Mouse (Mus musculus) embryonic facial prominence, embryonic 14.5 days (tissue): ENCODE results near the gene Col4a2. TPM values are rescaled to one million over a fixed set of nuclear protein-coding genes. Genes with fewer than 3 reads are reported as not detected.

Experiments
- ATAC-seq: fragments of 200-750 bp; cut with Nextera tagmentation; 2 replicates; pipeline ENCODE4 v1.8.0; 2017; ENCODE audit warnings: low read depth, moderate number of reproducible peaks, moderate TSS enrichment
- DNase-seq: peaks from one replicate; pipeline ENCODE4 v3.0.0-alpha.2; 2015; ENCODE audit warnings: low spot score
- H3K27ac ChIP-seq: fragments of 300-500 bp; sonication (generic); replicated peaks from 2 replicates; pipeline ENCODE4 v1.5.1; 2014; ENCODE audit warnings: low read depth, mild to moderate bottlenecking, low read length, moderate library complexity
- H3K27me3 ChIP-seq: fragments of 300-500 bp; sonication (generic); replicated peaks from 2 replicates; pipeline ENCODE4 v1.6.1; 2014; ENCODE audit warnings: low read length; ENCODE audit not compliant: control insufficient read depth, insufficient read depth
- H3K36me3 ChIP-seq: fragments of 300-500 bp; sonication (generic); 2 replicates; pipeline ENCODE4 v1.6.1; 2014; ENCODE audit warnings: low read length, mixed read lengths; ENCODE audit not compliant: control insufficient read depth, insufficient read depth
- H3K4me1 ChIP-seq: fragments of 300-500 bp; sonication (generic); 2 replicates; pipeline ENCODE4 v1.6.1; 2014; ENCODE audit warnings: antibody characterized with exemption, low read length; ENCODE audit not compliant: control insufficient read depth, insufficient read depth
- H3K4me2 ChIP-seq: fragments of 300-500 bp; sonication (generic); 2 replicates; pipeline ENCODE4 v1.6.1; 2014; ENCODE audit warnings: low read depth, mild to moderate bottlenecking, low read length, moderate library complexity, mixed read lengths
- H3K4me3 ChIP-seq: fragments of 300-500 bp; sonication (generic); 2 replicates; pipeline ENCODE4 v1.5.1; 2014; ENCODE audit warnings: low read depth, mild to moderate bottlenecking, low read length
- H3K9ac ChIP-seq: fragments of 300-500 bp; sonication (generic); 2 replicates; pipeline ENCODE4 v1.6.1; 2014; ENCODE audit warnings: low read depth, mild to moderate bottlenecking, low read length, moderate library complexity, mixed read lengths
- H3K9me3 ChIP-seq: fragments of 300-500 bp; sonication (generic); 2 replicates; pipeline ENCODE4 v1.6.1; 2016; ENCODE audit warnings: low read length; ENCODE audit not compliant: control insufficient read depth
- WGBS: fragments of 180-500 bp; shearing (Covaris S2); extraction: QIAGEN DNeasy Blood & Tissue Kit; methylation state at CpG from one replicate; pipeline ENCODE4 v1.1.7; 2014; 5-methylcytosine and 5-hydroxymethylcytosine counted together
- polyA plus RNA-seq: library from polyadenylated mRNA; unstranded; fragments of >200 nt; fragmentation: Nextera tagmentation; extraction: Ambion mirVana; gene quantifications from 2 replicates; pipeline ENCODE4 v1.2.1, GENCODE M21; 2014

Gene Col4a2
- polyA plus RNA-seq, 1 experiment from 2014 or later = 95.9 TPM

DNA sequence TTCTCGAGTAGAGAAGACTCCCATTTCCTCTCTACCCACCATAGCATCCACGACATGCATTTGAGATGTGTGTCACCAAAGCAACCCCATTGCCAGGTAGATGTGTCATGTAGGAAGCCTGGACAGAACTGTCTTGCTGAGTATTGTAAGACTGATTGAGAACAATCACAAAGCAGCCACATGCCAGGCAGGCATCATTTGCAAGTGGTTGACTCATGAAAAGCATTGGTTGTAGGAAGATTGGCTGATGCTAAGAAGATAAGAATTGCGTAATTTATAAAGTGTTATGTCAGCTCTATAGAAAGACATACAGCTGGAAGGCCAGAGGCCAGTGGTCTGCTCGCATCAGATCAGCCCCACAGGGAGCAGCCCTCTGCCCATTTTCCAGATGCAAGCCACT, 22.6 kb downstream of the Col4a2 start:
- Histone ChIP-seq H3K4me3 (no peak overlapping the region), H3K9me3 (no peaks in the 10 kb centered on the region), H3K27ac (no peak overlapping the region), H3K36me3 (no peaks in the 10 kb centered on the region), H3K27me3 (no peaks in the 10 kb centered on the region), H3K4me2 (no peak overlapping the region), H3K4me1 (peaks cover 15% of the 10 kb centered on the region), H3K9ac (no peak overlapping the region)
- ATAC-seq (no peak), DNase-seq (no peak)
- WGBS = 88% methylated on average over 4 of the region's 4 CpGs

DNA sequence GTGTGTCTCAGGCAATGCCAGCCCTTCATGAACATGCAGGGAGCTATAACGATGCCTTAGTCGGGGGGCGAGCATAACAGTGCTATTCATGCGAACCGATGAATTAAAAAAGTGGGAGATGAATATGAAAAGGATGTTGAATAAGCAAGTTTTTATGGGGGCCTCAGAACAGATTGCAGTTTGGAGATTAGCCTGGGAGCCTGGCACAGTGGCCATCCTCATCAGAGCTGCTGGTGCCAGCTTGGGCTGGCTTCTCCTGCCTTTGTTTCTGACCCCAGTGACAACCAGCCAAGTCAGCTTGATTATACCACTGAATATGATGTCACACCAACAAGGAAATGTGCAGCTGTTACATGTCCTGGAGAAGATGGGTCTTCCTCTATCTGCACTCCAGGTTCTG, 23.7 kb downstream of the Col4a2 start:
- Histone ChIP-seq H3K4me2 (no peak overlapping the region), H3K9ac (no peak overlapping the region), H3K9me3 (no peaks in the 10 kb centered on the region), H3K27me3 (no peaks in the 10 kb centered on the region), H3K36me3 (no peaks in the 10 kb centered on the region), H3K4me1 (peaks cover 14% of the 10 kb centered on the region), H3K4me3 (no peak overlapping the region), H3K27ac (no peak overlapping the region)
- no peak for ATAC-seq
- WGBS = 88% methylated on average over 5 of the region's 5 CpGs
- DNase-seq = no peak

DNA sequence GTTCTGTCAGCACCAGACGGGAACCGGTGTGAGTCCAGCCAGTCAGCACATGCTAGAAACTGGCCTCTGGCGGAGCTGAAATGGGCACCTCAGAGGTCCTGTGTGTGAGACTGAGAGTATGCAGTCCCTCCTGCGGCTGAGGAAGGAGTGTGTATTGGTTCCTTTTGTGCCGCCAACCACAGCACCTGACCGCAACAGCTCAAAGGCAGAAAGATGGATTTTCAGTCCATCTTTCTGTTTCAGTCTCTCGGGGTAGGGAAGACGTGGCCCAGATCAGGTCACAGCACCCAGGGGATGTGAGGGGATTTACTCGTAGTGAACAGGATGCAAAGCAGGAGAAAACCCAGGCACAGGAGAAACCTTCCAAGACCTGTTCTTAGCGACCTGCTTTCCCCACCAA, 25.0 kb downstream of the Col4a2 start:
- H3K9me3 ChIP-seq = no peaks in the 10 kb centered on the region
- peaks cover 9% of the 10 kb centered on the region for H3K4me1 ChIP-seq
- DNase-seq = no peak
- ATAC-seq = no peak
- H3K4me2 ChIP-seq = no peak overlapping the region
- H3K4me3 ChIP-seq = no peak overlapping the region
- H3K9ac ChIP-seq = no peak overlapping the region
- no peak overlapping the region for H3K27ac ChIP-seq
- H3K27me3 ChIP-seq = no peaks in the 10 kb centered on the region
- 78% methylated on average over 10 of the region's 10 CpGs for WGBS
- no peaks in the 10 kb centered on the region for H3K36me3 ChIP-seq

DNA sequence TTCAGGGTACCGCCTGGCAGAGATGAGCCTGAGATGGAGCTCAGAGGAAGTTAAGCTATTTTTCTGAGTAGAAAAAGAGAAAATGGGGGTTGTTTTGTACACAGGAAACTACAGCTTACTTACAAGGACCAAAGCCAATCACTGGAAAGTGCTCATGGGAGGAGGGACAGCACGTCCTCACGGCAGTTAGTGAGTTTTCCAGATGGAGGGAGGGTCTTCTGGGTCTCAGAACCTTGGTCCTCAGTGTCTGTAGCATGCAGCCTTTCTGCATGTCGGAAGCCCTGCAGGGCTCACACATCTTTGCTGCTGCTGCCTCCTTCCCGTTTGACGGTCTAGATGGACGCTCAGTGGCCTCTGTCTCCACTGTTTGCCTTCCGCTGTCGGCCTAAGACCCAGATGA, 25.9 kb downstream of the Col4a2 start:
- no peak for ATAC-seq
- H3K4me1 ChIP-seq = peaks cover 12% of the 10 kb centered on the region
- 87% methylated on average over 9 of the region's 9 CpGs for WGBS

DNA sequence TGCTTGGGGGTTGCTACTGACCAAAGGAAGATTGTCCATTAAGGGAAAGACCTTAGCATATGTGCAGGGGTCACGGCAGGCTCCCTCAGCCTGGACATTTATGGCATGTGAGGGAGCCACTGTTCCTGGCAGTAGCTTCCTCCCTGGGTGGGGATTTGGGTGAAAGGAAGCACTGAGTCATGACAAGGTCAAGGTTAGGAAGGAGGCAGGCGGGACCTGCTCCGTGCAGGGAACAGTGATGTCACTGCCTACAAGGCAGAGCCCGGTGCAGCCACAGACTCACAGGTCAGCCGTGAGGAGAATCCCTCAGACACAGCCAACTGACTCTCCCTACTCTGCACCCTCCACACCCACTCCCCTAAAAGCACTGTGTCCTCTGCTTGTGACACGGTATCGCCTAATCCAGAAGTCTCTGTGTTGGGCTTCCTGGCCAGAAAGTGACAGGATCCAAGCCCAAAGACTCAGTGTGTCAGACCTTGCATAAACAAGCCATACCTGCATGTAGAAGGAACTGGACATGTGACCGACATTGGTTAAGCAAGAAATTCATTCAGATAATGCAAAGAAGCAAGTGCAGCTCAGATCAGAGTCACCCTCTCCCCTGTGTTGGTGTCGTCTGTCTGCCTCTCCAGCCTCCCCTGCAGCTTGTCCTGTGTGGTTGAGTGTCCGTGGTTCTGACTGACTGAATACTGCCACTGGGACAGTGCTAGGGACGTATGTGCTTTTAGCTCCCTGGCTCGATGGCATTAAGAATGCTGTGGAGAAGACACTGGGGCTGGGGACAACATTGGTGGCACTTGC, 27.9 kb downstream of the Col4a2 start:
- H3K9me3 ChIP-seq = no peaks in the 10 kb centered on the region
- H3K4me3 ChIP-seq = no peak overlapping the region
- H3K4me1 ChIP-seq = peaks cover 12% of the 10 kb centered on the region
- H3K27ac ChIP-seq = no peak overlapping the region; the same call in 1 of the 2 replicates
- ATAC-seq = peak; percentile 24; the same call in 1 of the 2 replicates
- H3K27me3 ChIP-seq = no peaks in the 10 kb centered on the region
- DNase-seq = no peak
- no peaks in the 10 kb centered on the region for H3K36me3 ChIP-seq
- no peak overlapping the region for H3K9ac ChIP-seq
- no peak overlapping the region for H3K4me2 ChIP-seq
- WGBS = 78% methylated on average over 12 of the region's 12 CpGs

More for the DNA sequence above, 25.9 kb downstream of the Col4a2 start:
- no peaks in the 10 kb centered on the region for H3K36me3 ChIP-seq
- no peak overlapping the region for H3K4me2 ChIP-seq
- no peaks in the 10 kb centered on the region for H3K27me3 ChIP-seq
- no peak overlapping the region for H3K4me3 ChIP-seq
- H3K9ac ChIP-seq = no peak overlapping the region
- H3K9me3 ChIP-seq = no peaks in the 10 kb centered on the region
- DNase-seq = no peak
- H3K27ac ChIP-seq = no peak overlapping the region

DNA sequence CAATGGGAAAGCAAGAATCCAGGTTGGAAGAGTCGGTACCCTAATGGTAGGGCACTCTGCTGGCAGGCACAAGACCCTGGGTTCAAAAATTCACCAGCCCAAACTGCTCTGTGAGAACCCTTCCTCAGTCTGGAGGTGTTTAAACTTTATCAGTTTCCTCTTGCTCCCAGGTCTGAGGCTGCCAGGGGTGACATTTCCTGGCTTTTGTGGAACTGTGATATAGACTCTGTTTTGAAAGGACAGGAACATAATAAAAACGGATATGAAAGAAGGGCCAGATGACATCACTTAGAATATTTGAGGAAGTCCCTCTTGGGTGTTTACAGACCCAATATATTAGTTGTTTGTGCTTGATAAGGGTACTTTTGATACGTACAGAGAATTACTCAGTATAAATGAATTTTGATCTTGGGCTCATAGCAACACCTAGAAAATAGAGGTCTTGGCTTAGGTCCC, 28.5 kb downstream of the Col4a2 start:
- Histone ChIP-seq H3K9me3 (no peaks in the 10 kb centered on the region), H3K4me2 (no peak overlapping the region), H3K27me3 (no peaks in the 10 kb centered on the region), H3K36me3 (no peaks in the 10 kb centered on the region), H3K4me1 (peaks cover 12% of the 10 kb centered on the region), H3K4me3 (no peak overlapping the region), H3K9ac (no peak overlapping the region), H3K27ac (no peak overlapping the region)
- DNase-seq = no peak
- WGBS = 71% methylated on average over 3 of the region's 3 CpGs
- ATAC-seq = no peak

DNA sequence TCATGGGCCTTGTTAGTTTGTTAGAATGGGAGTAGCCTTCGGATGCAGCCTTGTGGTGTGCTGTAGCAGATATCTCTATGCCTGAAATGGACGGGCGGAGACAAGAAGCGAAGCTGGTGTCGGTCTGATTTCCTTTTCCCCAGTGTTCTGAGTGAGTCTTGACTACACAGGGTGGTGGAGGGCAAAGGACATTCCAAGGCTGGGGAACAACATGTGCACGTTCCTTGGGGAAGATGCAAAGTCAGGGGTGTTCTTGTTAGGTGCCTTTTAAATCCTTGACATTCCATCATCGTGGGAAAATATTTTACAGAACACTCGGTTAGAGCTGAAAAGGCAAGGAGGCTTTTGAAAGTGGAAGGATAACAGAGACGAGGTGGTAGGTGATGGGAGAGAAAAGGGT, 31.9 kb downstream of the Col4a2 start:
- Histone ChIP-seq H3K27me3 (no peaks in the 10 kb centered on the region), H3K4me2 (no peak overlapping the region), H3K27ac (no peak overlapping the region), H3K9me3 (no peaks in the 10 kb centered on the region), H3K9ac (no peak overlapping the region), H3K36me3 (no peaks in the 10 kb centered on the region), H3K4me1 (peaks cover 16% of the 10 kb centered on the region), H3K4me3 (no peak overlapping the region)
- 79% methylated on average over 9 of the region's 9 CpGs for WGBS
- no peak for DNase-seq
- no peak for ATAC-seq

DNA sequence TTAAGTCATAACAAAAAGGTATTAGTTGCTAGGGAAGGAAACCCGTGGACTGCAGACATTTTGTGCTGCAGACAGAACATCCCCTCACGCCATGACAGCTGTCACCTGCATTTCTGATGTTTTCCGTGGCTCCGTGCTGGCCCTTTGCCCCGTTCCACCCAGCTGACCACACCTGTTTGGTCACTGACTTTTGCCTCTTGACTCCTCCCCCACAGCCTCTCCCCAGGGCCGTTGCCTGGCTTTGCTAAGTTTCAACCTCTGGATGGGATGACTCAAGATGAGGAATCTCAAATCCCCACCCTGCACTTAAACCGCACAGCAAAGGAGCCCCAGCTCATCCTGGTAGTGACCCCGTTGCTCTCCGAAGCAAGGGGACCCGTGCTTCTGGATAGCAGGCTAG, 33.6 kb downstream of the Col4a2 start:
- no peak for ATAC-seq
- Histone ChIP-seq H3K4me2 (no peak overlapping the region), H3K9ac (no peak overlapping the region), H3K27me3 (no peaks in the 10 kb centered on the region), H3K4me1 (peaks cover 16% of the 10 kb centered on the region), H3K36me3 (no peaks in the 10 kb centered on the region), H3K9me3 (no peaks in the 10 kb centered on the region), H3K4me3 (no peak overlapping the region), H3K27ac (no peak overlapping the region)
- no peak for DNase-seq
- WGBS = 80% methylated on average over 10 of the region's 10 CpGs

DNA sequence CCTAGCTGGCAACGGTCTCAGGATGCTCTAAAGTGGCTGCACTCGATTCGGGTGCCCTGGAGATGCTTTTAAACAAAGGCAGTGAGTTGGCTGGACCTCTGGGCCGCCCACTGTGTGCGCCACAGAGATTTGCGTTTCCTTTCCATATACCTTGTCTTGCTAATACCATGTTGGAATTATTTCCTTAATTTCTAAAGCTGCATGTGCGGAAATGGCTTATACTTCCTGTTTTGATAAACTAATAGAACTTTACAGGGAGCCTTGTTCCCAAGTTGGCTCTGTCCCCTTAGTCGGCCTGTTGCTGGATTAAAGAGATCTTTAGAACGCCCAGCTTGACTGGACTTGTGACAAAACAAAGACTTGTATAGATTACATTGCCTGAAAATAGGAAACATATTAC, 35.1 kb downstream of the Col4a2 start:
- Histone ChIP-seq H3K27me3 (no peaks in the 10 kb centered on the region), H3K4me1 (peaks cover 16% of the 10 kb centered on the region), H3K36me3 (no peaks in the 10 kb centered on the region), H3K4me3 (no peak overlapping the region), H3K9me3 (no peaks in the 10 kb centered on the region), H3K9ac (no peak overlapping the region), H3K27ac (peak overlapping the region; percentile 33; the same call in 1 of the 2 replicates), H3K4me2 (no peak overlapping the region)
- DNase-seq = no peak
- ATAC-seq = no peak
- WGBS = 65% methylated on average over 9 of the region's 9 CpGs
